Mouse (Mus musculus): ENCODE measurements around the gene Hsd3b4.
"Not testable (repeated sequence)": the region's sequence is repeated elsewhere in the genome, so short reads cannot be mapped to it uniquely, and the experiment has no call there.

Gene Hsd3b4

DNA sequence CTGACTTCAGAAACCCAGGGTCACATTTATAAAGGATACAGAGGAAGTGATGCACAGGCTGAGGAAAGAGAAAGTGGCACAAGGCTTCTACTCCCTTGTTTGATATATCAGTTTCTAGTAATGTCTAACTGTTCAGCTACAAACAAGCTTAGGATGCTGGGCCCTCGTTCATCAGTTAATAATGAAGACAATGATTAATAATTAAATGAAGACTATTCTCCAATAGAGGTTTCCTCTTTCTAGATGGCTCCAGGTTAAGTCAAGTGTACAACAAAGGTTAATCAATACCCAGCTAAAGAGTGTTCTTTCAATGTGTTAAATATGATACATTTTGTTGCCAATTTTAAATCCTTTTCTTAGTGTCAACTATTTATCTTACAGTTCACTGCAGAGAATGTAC lies at the start of gene Hsd3b4:
Gene Hsd3b4 (minus strand): TSS at position 101 of the 400 bp plus-strand sequence.
- DNase-seq (ENCODE audit: low spot score) = not testable (repeated sequence)

DNA sequence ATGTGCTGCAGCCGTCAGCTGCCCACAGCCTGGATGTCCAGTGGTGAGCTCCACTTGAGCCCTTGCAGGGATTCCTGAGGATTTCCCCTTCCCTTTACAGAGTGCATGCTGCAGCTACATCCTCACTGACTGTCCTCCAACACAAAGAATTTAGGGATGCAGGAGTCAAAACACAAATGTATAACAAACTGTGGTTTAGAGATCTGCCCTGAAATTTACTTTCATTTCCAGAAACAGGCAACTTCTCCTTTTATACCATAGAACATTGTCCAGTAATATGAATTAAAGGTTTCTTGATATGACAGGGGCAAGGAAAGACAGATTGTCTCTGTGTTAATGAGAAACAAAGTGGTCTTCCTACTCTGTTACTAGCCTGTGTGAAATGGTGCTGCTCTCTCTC lies 40.5 kb upstream of the Hsd3b4 start:
- DNase-seq (ENCODE audit: low spot score) = not testable (repeated sequence)

DNA sequence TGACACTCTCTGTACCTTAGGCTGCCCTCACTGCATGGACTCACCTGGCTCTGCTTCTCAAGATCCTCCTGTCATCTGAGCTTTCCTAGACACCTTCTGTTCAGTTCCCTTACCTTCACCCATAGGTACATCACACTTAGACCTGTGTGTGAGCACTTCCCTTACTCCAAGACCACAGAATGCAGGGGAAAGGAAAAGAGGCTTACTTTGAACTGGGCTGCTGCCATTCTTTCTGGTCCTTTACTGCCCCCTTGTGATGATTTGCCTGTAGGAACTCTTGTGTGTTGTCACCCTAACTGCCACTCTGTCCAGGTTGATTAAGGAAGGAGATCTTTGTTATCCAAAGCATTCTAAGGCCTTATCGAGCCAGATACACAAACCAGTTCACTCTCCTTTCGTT lies 39.9 kb upstream of the Hsd3b4 start:
- not testable (repeated sequence) for DNase-seq (ENCODE audit: low spot score)

- DNase-seq (ENCODE audit: low spot score) = not testable (repeated sequence)
These were observed 38.2 kb upstream of the Hsd3b4 start for GRCm38 (mm10) chr3:98548495-98548894.

GRCm38 (mm10) chr3:98547641-98548040 lies 37.3 kb upstream of the Hsd3b4 start:
- not testable (repeated sequence) for DNase-seq (ENCODE audit: low spot score)

- not testable (repeated sequence) for DNase-seq (ENCODE audit: low spot score)
These were observed 14.7 kb upstream of the Hsd3b4 start for GRCm38 (mm10) chr3:98524978-98525377.

GRCm38 (mm10) chr3:98524552-98524951 lies 14.2 kb upstream of the Hsd3b4 start:
- DNase-seq (ENCODE audit: low spot score) = not testable (repeated sequence)

GRCm38 (mm10) chr3:98522779-98523178 lies 12.5 kb upstream of the Hsd3b4 start:
- DNase-seq (ENCODE audit: low spot score) = not testable (repeated sequence)

DNA sequence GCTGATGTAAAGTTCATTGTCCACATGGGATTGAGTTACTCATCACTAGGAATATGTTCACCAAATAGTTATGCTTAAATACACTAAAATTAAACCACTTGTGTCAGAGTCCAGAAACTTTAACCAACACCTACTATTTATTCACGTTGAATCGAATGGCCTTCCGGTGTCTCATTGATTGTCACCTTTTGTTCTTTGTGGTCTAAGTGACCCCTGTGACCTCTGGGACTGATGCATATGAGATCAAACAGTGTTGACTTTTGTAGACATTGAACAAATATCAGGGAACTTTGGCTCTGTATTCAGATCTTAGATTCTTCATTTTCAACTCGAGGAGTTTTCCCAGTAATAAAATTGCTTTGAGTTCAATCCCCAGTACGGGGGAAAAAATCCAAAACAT lies 3.1 kb downstream of the Hsd3b4 start:
- not testable (repeated sequence) for DNase-seq (ENCODE audit: low spot score)

GRCm38 (mm10) chr3:98497401-98497800 lies 12.9 kb downstream of the Hsd3b4 start:
- not testable (repeated sequence) for DNase-seq (ENCODE audit: low spot score)

DNA sequence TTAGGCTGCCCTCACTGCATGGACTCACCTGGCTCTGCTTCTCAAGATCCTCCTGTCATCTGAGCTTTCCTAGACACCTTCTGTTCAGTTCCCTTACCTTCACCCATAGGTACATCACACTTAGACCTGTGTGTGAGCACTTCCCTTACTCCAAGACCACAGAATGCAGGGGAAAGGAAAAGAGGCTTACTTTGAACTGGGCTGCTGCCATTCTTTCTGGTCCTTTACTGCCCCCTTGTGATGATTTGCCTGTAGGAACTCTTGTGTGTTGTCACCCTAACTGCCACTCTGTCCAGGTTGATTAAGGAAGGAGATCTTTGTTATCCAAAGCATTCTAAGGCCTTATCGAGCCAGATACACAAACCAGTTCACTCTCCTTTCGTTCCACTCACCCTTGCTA lies 13.6 kb downstream of the Hsd3b4 start:
- not testable (repeated sequence) for DNase-seq (ENCODE audit: low spot score)

DNA sequence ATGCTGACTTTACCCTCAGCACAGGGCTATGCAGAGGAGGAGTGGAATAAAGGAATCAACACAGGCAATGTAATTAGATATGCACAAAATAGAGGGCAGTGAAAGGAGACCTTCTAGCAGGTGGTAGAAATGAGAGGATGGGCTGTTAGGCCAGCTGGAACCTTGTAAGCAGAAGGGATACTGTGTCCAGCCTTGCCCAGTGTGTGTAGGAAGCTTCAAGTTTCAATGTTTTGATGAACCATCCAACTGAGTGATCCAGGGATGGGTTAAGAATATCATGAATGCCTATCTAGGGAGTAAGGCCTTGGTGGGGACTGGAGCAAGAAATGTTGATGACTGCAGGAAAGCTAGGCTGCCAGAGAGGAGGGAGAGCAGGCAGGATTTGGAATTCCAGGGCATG lies 15.3 kb downstream of the Hsd3b4 start:
- not testable (repeated sequence) for DNase-seq (ENCODE audit: low spot score)

DNA sequence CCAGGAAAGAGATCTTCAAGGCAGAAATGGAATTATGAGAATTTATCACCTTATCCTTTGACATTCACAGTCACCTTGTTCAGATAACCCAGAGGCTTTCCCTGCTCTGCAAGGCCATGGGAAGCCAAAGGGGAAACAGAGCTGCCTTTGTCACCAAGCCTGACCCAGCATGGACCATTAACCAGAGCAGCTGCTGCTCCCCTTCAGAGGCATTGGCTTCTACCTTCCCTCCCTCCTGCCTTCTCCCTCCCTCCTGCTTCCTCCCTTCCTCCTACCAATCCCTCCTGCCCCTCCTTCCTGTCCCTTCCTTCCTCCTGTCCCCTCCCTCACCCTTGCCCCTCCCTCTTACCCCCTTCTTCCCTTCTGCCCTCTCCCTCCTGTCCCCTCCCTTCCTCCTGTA lies 16.1 kb downstream of the Hsd3b4 start:
- DNase-seq (ENCODE audit: low spot score) = not testable (repeated sequence)

- DNase-seq (ENCODE audit: low spot score) = not testable (repeated sequence)
These were observed 38.8 kb downstream of the Hsd3b4 start for GRCm38 (mm10) chr3:98471499-98471898.

DNA sequence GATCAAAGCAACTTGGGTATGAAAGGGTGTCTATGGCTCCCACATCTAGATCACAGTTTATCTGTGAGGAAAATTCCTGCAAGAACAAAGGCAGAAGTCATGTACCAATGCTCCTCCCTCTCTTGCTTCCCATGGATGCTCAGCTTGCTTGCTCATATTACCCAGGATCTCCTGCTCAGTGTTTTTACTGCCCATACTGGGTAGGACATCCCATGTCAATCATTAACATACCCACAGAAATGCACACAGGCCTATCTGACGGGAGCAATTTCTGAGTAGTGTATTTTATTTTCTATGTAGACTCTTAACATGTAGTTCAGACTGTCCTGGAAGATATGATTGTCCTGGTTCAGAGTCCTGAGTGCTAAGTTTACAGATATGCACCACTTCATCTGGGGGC lies 39.3 kb downstream of the Hsd3b4 start:
- not testable (repeated sequence) for DNase-seq (ENCODE audit: low spot score)

GRCm38 (mm10) chr3:98469323-98469722 lies 41.0 kb downstream of the Hsd3b4 start:
- DNase-seq (ENCODE audit: low spot score) = not testable (repeated sequence)

DNA sequence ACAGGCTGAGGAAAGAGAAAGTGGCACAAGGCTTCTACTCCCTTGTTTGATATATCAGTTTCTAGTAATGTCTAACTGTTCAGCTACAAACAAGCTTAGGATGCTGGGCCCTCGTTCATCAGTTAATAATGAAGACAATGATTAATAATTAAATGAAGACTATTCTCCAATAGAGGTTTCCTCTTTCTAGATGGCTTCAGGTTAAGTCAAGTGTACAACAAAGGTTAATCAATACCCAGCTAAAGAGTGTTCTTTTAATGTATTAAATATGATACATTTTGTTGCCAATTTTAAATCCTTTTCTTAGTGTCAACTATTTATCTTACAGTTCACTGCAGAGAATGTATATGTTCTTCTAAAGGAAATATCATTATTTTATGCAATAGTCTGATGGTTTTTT lies 53.3 kb downstream of the Hsd3b4 start, which contains the start of gene Gm4450:
Gene Gm4450 (minus strand): TSS at position 101 of the 400 bp plus-strand sequence.
- not testable (repeated sequence) for DNase-seq (ENCODE audit: low spot score)

DNA sequence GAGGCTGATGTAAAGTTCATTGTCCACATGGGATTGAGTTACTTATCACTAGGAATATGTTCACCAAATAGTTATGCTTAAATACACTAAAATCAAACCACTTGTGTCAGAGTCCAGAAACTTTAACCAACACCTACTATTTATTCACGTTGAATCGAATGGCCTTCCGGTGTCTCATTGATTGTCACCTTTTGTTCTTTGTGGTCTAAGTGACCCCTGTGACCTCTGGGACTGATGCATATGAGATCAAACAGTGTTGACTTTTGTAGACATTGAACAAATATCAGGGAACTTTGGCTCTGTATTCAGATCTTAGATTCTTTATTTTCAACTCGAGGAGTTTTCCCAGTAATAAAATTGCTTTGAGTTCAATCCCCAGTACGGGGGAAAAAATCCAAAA lies 56.5 kb downstream of the Hsd3b4 start:
- not testable (repeated sequence) for DNase-seq (ENCODE audit: low spot score)
